Mouse (Mus musculus): ENCODE results near the gene Krt78. TPM values are rescaled to one million over a fixed set of nuclear protein-coding genes. Genes with fewer than 3 reads are reported as not detected.

Gene Krt78
- polyA plus RNA-seq, 1 experiment from 2014 or later: not detected

DNA sequence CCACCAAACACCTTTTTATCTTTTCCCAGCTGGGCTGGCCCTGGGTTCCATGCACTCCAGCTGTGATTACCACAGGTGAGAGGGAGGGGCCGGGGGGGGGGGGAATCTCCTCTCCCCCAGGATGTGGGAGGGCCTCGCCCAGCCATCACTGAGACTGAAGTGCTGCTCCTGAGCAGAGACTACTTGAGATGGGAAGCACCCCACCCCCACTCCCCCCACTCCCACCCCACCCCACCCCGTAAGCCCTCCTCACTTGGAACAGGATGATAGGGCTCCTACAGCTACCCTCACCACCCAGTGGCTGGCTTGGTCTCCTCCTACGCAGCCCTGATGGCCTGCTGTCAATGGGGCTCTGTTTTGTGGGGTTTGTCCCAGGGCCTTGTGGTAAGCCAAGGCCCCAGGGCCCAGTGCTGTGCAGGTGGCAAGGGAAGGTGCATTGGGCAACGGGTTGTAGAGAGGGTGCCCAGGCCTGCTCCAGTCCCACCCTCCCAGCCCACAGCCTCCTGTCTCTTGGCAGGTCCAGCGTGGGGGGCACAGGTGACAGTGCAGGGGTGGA, 13.7 kb downstream of the Krt78 start, which contains the start of gene Krt79:
Krt79 (minus strand) TSS at position 51 of the 556 bp plus-strand sequence.
- ATAC-seq: no peak
- Histone ChIP-seq H3K27ac (ENCODE audit: low read length) (no peak within 1 kb of the TSS), H3K9ac (replicated peaks; ENCODE audit: low read depth, low read length) (no peak within 1 kb of the TSS)

DNA sequence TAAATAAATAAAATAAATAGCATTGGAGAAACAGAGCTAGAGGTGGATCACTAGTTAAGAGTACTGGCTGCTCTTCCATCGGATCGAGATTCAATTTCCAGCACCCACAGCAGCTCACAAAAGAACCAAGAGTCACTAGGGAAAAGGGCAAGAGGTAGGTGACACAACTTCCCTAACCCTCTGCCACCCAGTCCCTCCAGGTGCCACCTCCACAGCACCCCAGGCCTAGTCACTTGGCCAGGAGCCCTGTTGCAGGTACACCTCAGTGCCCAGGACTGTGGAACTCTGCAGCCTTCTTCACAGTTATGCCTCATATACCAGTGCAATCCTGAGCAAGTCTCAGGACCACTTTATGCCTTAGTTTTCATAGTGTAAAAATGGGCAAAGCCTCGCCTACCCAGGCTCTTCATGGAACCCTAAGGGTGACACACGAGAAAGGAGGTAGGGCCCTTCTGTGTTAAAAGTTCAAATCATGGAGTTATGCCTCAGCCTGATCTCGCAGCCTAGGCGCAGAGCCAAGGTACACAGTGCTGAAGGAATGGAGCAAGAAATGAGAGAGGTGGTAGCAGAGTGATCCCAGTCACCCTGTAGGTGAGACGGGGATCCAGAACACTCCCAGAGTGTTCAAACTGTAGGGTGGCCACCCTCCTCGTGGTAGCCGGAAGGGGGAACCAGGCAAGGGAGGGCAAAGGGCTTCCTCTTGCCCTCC, 15.3 kb downstream of the Krt78 start:
- H3K36me3 ChIP-seq (ENCODE audit: control insufficient read depth, insufficient read depth): no peaks in the 10 kb centered on the region
- H3K4me3 ChIP-seq (replicated peaks; ENCODE audit: low read length): no peak overlapping the region
- H3K27ac ChIP-seq (ENCODE audit: low read length): no peak overlapping the region
- no peaks in the 10 kb centered on the region for H3K9me3 ChIP-seq (ENCODE audit: control insufficient read depth, low read length)
- 87% methylated on average over 9 of the region's 9 CpGs for WGBS
- no peaks in the 10 kb centered on the region for H3K4me1 ChIP-seq (replicated peaks; ENCODE audit: control insufficient read depth, insufficient read depth, low read length)
- no peak overlapping the region for H3K4me2 ChIP-seq (ENCODE audit: low read length)
- ATAC-seq: no peak
- H3K9ac ChIP-seq (replicated peaks; ENCODE audit: low read depth, low read length): no peak overlapping the region
- H3K27me3 ChIP-seq (replicated peaks; ENCODE audit: control insufficient read depth, insufficient read depth, low read length): no peaks in the 10 kb centered on the region

More for the DNA sequence above, 13.7 kb downstream of the Krt78 start, which contains the start of gene Krt79:
- H3K27me3 ChIP-seq (replicated peaks; ENCODE audit: control insufficient read depth, insufficient read depth, low read length): no peaks in the 10 kb centered on the region
- H3K36me3 ChIP-seq (ENCODE audit: control insufficient read depth, insufficient read depth): no peaks in the 10 kb centered on the region
- H3K4me2 ChIP-seq (ENCODE audit: low read length): no peak within 1 kb of the TSS
- no peaks in the 10 kb centered on the region for H3K9me3 ChIP-seq (ENCODE audit: control insufficient read depth, low read length)
- H3K4me3 ChIP-seq (replicated peaks; ENCODE audit: low read length): no peak within 1 kb of the TSS
- 61% methylated on average over 6 of the region's 6 CpGs for WGBS
- H3K4me1 ChIP-seq (replicated peaks; ENCODE audit: control insufficient read depth, insufficient read depth, low read length): no peaks in the 10 kb centered on the region

DNA sequence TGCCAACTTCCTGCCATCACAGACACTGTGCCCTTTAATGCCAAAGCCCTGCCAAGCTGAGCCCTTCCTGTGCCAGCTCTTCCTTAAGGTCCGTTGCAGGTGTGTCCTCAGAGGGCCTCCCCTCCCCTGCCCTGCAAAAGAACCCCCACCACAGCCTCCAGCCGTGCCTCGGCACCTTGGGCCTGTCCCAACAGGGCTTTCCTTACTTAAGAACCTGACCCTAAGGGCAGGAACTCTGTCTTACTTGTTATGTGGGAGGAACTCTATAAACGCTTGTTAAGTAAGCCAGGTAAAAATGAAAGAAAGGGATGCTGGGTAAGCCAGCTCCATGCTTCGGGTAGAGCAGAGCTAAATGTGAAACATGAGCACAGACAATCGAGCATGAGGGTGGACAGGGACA, 21.1 kb downstream of the Krt78 start:
- WGBS: 82% methylated on average over 6 of the region's 6 CpGs
- no peak overlapping the region for H3K27ac ChIP-seq (ENCODE audit: low read length)
- H3K4me2 ChIP-seq (ENCODE audit: low read length): no peak overlapping the region
- no peaks in the 10 kb centered on the region for H3K9me3 ChIP-seq (ENCODE audit: control insufficient read depth, low read length)
- no peaks in the 10 kb centered on the region for H3K36me3 ChIP-seq (ENCODE audit: control insufficient read depth, insufficient read depth)
- 0 out of 2 replicates have a peak, but pooled peaks cover 3% of the 10 kb centered on the region for H3K27me3 ChIP-seq (replicated peaks; ENCODE audit: control insufficient read depth, insufficient read depth, low read length)
- ATAC-seq: no peak
- H3K4me1 ChIP-seq (replicated peaks; ENCODE audit: control insufficient read depth, insufficient read depth, low read length): 0 out of 2 replicates have a peak, but pooled peaks cover 2% of the 10 kb centered on the region
- no peak overlapping the region for H3K9ac ChIP-seq (replicated peaks; ENCODE audit: low read depth, low read length)
- H3K4me3 ChIP-seq (replicated peaks; ENCODE audit: low read length): no peak overlapping the region

DNA sequence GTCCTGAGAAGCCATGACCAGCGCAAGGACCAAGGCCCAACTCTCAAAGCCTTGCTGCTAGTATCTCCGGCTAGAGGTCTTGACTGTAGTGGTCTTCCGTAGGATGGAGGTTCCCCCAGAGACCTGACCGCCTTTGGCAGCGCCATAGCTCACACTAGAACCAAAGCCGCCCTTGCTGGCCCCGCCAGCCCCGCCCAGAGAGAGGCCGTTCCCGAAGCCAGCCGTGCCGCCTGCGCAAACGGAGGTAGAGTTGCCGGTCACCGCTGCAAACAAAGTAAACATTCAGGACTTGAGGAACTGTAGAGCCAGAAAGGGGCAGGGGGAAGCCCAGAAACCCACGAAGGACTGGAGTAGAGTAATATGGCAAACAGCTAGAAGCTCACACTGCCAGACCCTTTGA, 24.4 kb downstream of the Krt78 start:
- 0 out of 2 replicates have a peak, but pooled peaks cover 3% of the 10 kb centered on the region for H3K27me3 ChIP-seq (replicated peaks; ENCODE audit: control insufficient read depth, insufficient read depth, low read length)
- no peaks in the 10 kb centered on the region for H3K9me3 ChIP-seq (ENCODE audit: control insufficient read depth, low read length)
- no peak overlapping the region for H3K27ac ChIP-seq (ENCODE audit: low read length)
- no peak for ATAC-seq
- H3K36me3 ChIP-seq (ENCODE audit: control insufficient read depth, insufficient read depth): no peaks in the 10 kb centered on the region
- 0 out of 2 replicates have a peak, but pooled peaks cover 2% of the 10 kb centered on the region for H3K4me1 ChIP-seq (replicated peaks; ENCODE audit: control insufficient read depth, insufficient read depth, low read length)
- H3K4me2 ChIP-seq (ENCODE audit: low read length): no peak overlapping the region
- 6% methylated on average over 17 of the region's 17 CpGs for WGBS
- H3K4me3 ChIP-seq (replicated peaks; ENCODE audit: low read length): no peak overlapping the region
- no peak overlapping the region for H3K9ac ChIP-seq (replicated peaks; ENCODE audit: low read depth, low read length)

DNA sequence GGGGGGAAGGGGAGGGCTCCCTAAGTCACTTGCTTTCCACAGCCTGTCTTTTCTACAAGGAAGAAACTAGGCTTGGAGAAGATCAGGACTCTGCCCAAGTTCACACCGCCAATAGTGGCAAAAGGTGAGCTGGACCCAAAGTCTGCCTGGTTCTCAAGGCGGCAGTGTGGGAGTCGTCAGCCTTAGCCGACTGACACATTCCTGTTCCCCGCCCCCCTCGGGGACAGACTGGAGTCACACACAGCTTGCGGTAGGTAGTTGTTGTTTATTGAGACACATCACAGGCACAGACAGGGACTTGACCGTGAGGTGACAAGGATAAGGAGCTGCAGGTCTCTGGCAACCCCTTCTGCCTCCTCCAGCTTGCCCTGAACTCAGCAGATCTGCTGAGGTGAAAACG, 25.0 kb downstream of the Krt78 start:
- Histone ChIP-seq H3K9me3 (ENCODE audit: control insufficient read depth, low read length) (no peaks in the 10 kb centered on the region), H3K4me1 (replicated peaks; ENCODE audit: control insufficient read depth, insufficient read depth, low read length) (0 out of 2 replicates have a peak, but pooled peaks cover 2% of the 10 kb centered on the region), H3K4me2 (ENCODE audit: low read length) (no peak overlapping the region), H3K4me3 (replicated peaks; ENCODE audit: low read length) (no peak overlapping the region), H3K36me3 (ENCODE audit: control insufficient read depth, insufficient read depth) (no peaks in the 10 kb centered on the region), H3K27ac (ENCODE audit: low read length) (no peak overlapping the region), H3K27me3 (replicated peaks; ENCODE audit: control insufficient read depth, insufficient read depth, low read length) (0 out of 2 replicates have a peak, but pooled peaks cover 3% of the 10 kb centered on the region), H3K9ac (replicated peaks; ENCODE audit: low read depth, low read length) (no peak overlapping the region)
- WGBS: 21% methylated on average over 9 of the region's 9 CpGs
- no peak for ATAC-seq

DNA sequence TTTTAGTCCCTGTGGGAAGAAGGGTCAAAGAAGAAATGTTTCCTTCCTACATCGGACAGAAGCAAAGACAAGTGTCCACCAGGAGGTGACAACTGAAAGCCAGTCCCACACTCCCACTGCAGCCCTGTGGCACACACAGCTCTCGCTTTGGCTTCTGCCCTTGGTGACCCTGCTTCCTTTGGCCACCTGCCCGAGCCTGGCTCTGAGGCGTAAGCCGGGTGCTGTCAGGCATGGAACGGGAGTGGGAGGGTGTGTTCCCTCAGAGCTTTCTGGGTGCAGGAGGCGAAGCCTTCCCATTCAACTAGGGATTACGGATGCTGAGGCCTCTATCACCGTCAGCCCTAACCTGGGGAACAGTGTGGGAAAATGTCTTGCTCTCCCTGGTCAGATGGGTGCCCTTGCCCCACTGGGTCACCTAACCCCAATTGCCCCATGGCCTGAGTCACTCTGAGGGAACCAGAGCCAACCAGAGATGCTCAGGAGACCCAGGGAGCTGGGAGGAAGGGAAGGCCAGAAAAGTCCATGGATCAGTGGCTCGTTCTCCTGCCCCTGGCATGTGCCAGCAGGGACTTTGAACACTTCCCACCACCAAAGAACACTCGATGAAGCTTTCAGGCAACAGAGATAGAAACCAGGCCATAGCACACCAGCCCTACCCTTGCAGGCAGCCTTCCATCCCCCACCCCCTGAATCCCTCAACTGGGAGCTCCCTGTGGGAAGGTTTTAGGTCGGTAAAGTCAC, 26.6 kb downstream of the Krt78 start:
- Histone ChIP-seq H3K27me3 (replicated peaks; ENCODE audit: control insufficient read depth, insufficient read depth, low read length) (0 out of 2 replicates have a peak, but pooled peaks cover 3% of the 10 kb centered on the region), H3K27ac (ENCODE audit: low read length) (no peak overlapping the region), H3K36me3 (ENCODE audit: control insufficient read depth, insufficient read depth) (no peaks in the 10 kb centered on the region), H3K4me2 (ENCODE audit: low read length) (no peak overlapping the region), H3K9ac (replicated peaks; ENCODE audit: low read depth, low read length) (no peak overlapping the region), H3K9me3 (ENCODE audit: control insufficient read depth, low read length) (no peaks in the 10 kb centered on the region), H3K4me1 (replicated peaks; ENCODE audit: control insufficient read depth, insufficient read depth, low read length) (0 out of 2 replicates have a peak, but pooled peaks cover 2% of the 10 kb centered on the region), H3K4me3 (replicated peaks; ENCODE audit: low read length) (no peak overlapping the region)
- 68% methylated on average over 12 of the region's 12 CpGs for WGBS
- ATAC-seq: no peak

DNA sequence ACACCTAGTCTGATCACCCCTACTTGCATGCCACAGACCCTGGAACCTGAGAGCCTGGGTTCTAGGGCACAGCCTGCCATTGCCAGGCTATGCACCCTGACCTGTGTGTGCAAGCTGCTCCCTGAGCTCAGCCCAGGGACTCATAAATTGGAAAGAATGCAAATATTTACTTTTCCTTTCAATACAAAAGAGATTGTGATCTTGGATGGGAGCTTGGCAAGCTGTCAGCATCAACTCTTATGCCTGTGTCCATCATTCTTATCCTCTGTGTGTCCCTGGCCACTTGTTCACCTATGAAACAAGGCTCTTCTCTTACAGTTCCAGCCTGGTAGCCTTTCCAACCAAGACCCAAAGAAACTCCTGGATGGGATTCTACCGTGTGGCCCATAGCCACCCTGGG, 29.0 kb downstream of the Krt78 start:
- Histone ChIP-seq H3K4me3 (replicated peaks; ENCODE audit: low read length) (no peak overlapping the region), H3K9ac (replicated peaks; ENCODE audit: low read depth, low read length) (no peak overlapping the region), H3K4me1 (replicated peaks; ENCODE audit: control insufficient read depth, insufficient read depth, low read length) (0 out of 2 replicates have a peak, but pooled peaks cover 2% of the 10 kb centered on the region), H3K4me2 (ENCODE audit: low read length) (no peak overlapping the region), H3K27me3 (replicated peaks; ENCODE audit: control insufficient read depth, insufficient read depth, low read length) (no peaks in the 10 kb centered on the region), H3K36me3 (ENCODE audit: control insufficient read depth, insufficient read depth) (no peaks in the 10 kb centered on the region), H3K27ac (ENCODE audit: low read length) (no peak overlapping the region), H3K9me3 (ENCODE audit: control insufficient read depth, low read length) (no peaks in the 10 kb centered on the region)
- 93% methylated on average over 1 of the region's 1 CpGs for WGBS
- no peak for ATAC-seq

DNA sequence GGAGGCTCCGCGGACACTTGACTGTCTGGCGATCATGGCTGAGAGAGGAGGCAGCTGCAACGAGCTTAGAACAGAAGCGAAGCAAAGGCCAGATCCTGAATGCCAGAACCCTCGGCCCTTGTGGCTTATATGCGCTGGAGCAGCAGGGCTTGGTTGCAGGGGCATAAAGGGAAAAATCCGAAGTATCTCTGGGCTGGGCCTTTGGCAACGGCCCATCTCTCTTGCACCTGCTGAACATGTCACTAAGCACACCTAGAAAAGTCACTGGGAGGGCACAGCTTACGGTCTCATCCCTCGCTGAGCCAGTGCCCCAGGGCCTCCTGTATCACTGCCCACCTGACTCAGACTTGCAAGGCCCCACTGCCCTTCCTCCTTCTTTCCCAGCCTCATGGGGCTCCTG, 29.5 kb downstream of the Krt78 start, which contains the start of gene Krt4:
Krt4 (minus strand) TSS at position 101 of the 400 bp plus-strand sequence.
- Histone ChIP-seq H3K27me3 (replicated peaks; ENCODE audit: control insufficient read depth, insufficient read depth, low read length) (no peaks in the 10 kb centered on the region), H3K4me3 (replicated peaks; ENCODE audit: low read length) (no peak within 1 kb of the TSS), H3K36me3 (ENCODE audit: control insufficient read depth, insufficient read depth) (no peaks in the 10 kb centered on the region), H3K4me2 (ENCODE audit: low read length) (no peak within 1 kb of the TSS), H3K27ac (ENCODE audit: low read length) (no peak within 1 kb of the TSS), H3K4me1 (replicated peaks; ENCODE audit: control insufficient read depth, insufficient read depth, low read length) (no peaks in the 10 kb centered on the region), H3K9ac (replicated peaks; ENCODE audit: low read depth, low read length) (no peak within 1 kb of the TSS), H3K9me3 (ENCODE audit: control insufficient read depth, low read length) (no peaks in the 10 kb centered on the region)
- WGBS: 83% methylated on average over 11 of the region's 11 CpGs
- ATAC-seq: no peak

DNA sequence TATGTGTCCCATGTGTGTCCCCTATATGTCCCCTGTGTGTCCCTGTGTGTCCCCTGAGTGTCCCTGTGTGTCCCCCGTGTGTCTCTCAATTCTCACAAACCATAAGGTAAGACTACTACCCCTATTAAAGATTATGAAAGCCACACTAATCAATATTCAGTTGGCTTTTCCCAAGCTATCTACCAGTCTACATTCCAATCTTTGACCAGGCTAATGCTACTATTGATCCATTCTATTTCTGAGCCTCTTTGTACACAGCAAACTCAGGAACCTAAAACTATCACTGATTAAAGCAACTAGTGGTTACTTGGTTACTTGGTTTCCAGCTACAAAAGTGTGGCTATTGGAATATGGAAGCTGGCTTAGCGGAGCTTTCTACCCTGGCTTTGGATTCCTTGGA, 31.8 kb downstream of the Krt78 start:
- H3K36me3 ChIP-seq (ENCODE audit: control insufficient read depth, insufficient read depth): no peaks in the 10 kb centered on the region
- no peak overlapping the region for H3K9ac ChIP-seq (replicated peaks; ENCODE audit: low read depth, low read length)
- H3K27me3 ChIP-seq (replicated peaks; ENCODE audit: control insufficient read depth, insufficient read depth, low read length): no peaks in the 10 kb centered on the region
- no peak overlapping the region for H3K4me3 ChIP-seq (replicated peaks; ENCODE audit: low read length)
- WGBS: 85% methylated on average over 2 of the region's 2 CpGs
- H3K9me3 ChIP-seq (ENCODE audit: control insufficient read depth, low read length): no peaks in the 10 kb centered on the region
- no peak overlapping the region for H3K27ac ChIP-seq (ENCODE audit: low read length)
- H3K4me2 ChIP-seq (ENCODE audit: low read length): no peak overlapping the region
- no peak for ATAC-seq
- no peaks in the 10 kb centered on the region for H3K4me1 ChIP-seq (replicated peaks; ENCODE audit: control insufficient read depth, insufficient read depth, low read length)
